Mouse (Mus musculus): ENCODE measurements around the gene Rab33b. TPM values are rescaled to one million over a fixed set of nuclear protein-coding genes. Genes with fewer than 3 reads are reported as not detected.
"Not testable (repeated sequence)": the region's sequence is repeated elsewhere in the genome, so short reads cannot be mapped to it uniquely, and the experiment has no call there.

Gene Rab33b
- 26.7 and 27.3 TPM in 2 replicates for polyA plus RNA-seq (2015; fragmentation: Nextera tagmentation; extraction: Ambion mirVana)

GRCm38 (mm10) chr3:51483741-51484359 is at the start of gene Rab33b:
TSS of gene Rab33b (plus strand) at chr3:51483920.
- no peaks in the 10 kb centered on the region for H3K9me3 ChIP-seq
- peaks cover 22% of the 10 kb centered on the region for H3K4me1 ChIP-seq
- peaks cover 9% of the 10 kb centered on the region; the same call in 1 of the 2 replicates for H3K36me3 ChIP-seq
- peak within 1 kb of the TSS; percentile 84 for H3K4me3 ChIP-seq
- peak; percentile 96 for ATAC-seq (ENCODE audit: insufficient number of reproducible peaks, insufficient read depth, low FRiP score, low TSS enrichment, low read depth)
- WGBS, result under 1% methylated on average over 69 of the region's 70 CpGs
- no peaks in the 10 kb centered on the region for H3K27me3 ChIP-seq
- peak within 1 kb of the TSS; percentile 76 for H3K4me2 ChIP-seq
- H3K27ac ChIP-seq, result peak within 1 kb of the TSS; percentile 95
- H3K9ac ChIP-seq, result peak within 1 kb of the TSS; percentile 92

- not testable (repeated sequence) for H3K4me2 ChIP-seq; H3K4me3 ChIP-seq; H3K4me1 ChIP-seq; H3K27me3 ChIP-seq; ATAC-seq (ENCODE audit: insufficient number of reproducible peaks, insufficient read depth, low FRiP score, low TSS enrichment, low read depth); H3K9me3 ChIP-seq; H3K27ac ChIP-seq; H3K9ac ChIP-seq
- 85% methylated on average over 5 of the region's 5 CpGs for WGBS
- H3K36me3 ChIP-seq, result peaks cover 11% of the 10 kb centered on the region; the same call in 1 of the 2 replicates
Measured at GRCm38 (mm10) chr3:51434364-51434763, 49.4 kb upstream of the Rab33b start.

- Histone ChIP-seq H3K4me2 (no peak overlapping the region), H3K36me3 (peaks cover 16% of the 10 kb centered on the region; the same call in 1 of the 2 replicates), H3K4me3 (no peak overlapping the region), H3K4me1 (no peaks in the 10 kb centered on the region), H3K27ac (no peak overlapping the region), H3K27me3 (no peaks in the 10 kb centered on the region), H3K9me3 (no peaks in the 10 kb centered on the region), H3K9ac (no peak overlapping the region)
- 86% methylated on average over 3 of the region's 3 CpGs for WGBS
- no peak for ATAC-seq (ENCODE audit: insufficient number of reproducible peaks, insufficient read depth, low FRiP score, low TSS enrichment, low read depth)
Measured at GRCm38 (mm10) chr3:51434871-51435595, 48.7 kb upstream of the Rab33b start.

- Histone ChIP-seq H3K27me3 (no peaks in the 10 kb centered on the region), H3K4me2 (no peak overlapping the region), H3K4me3 (no peak overlapping the region), H3K9me3 (no peaks in the 10 kb centered on the region), H3K36me3 (peaks cover 79% of the 10 kb centered on the region), H3K27ac (no peak overlapping the region), H3K4me1 (no peaks in the 10 kb centered on the region), H3K9ac (no peak overlapping the region)
- no peak for ATAC-seq (ENCODE audit: insufficient number of reproducible peaks, insufficient read depth, low FRiP score, low TSS enrichment, low read depth)
- WGBS, result 84% methylated on average over 2 of the region's 2 CpGs
Measured at GRCm38 (mm10) chr3:51468530-51468929, 15.2 kb upstream of the Rab33b start.

- H3K4me3 ChIP-seq, result no peak overlapping the region
- H3K36me3 ChIP-seq, result peaks cover 33% of the 10 kb centered on the region
- no peaks in the 10 kb centered on the region for H3K27me3 ChIP-seq
- H3K27ac ChIP-seq, result no peak overlapping the region
- H3K4me1 ChIP-seq, result 0 out of 2 replicates have a peak, but pooled peaks cover 2% of the 10 kb centered on the region
- no peak overlapping the region for H3K4me2 ChIP-seq
- no peak overlapping the region for H3K9ac ChIP-seq
- H3K9me3 ChIP-seq, result no peaks in the 10 kb centered on the region
- no peak for ATAC-seq (ENCODE audit: insufficient number of reproducible peaks, insufficient read depth, low FRiP score, low TSS enrichment, low read depth)
- 70% methylated on average over 4 of the region's 4 CpGs for WGBS
Measured at GRCm38 (mm10) chr3:51475706-51476105, 8.0 kb upstream of the Rab33b start.

GRCm38 (mm10) chr3:51479893-51480292 is 3.8 kb upstream of the Rab33b start:
- no peak for ATAC-seq (ENCODE audit: insufficient number of reproducible peaks, insufficient read depth, low FRiP score, low TSS enrichment, low read depth)
- Histone ChIP-seq H3K4me3 (no peak overlapping the region), H3K4me1 (peaks cover 9% of the 10 kb centered on the region; the same call in 1 of the 2 replicates), H3K9ac (no peak overlapping the region), H3K9me3 (no peaks in the 10 kb centered on the region), H3K4me2 (no peak overlapping the region), H3K36me3 (no peaks in the 10 kb centered on the region), H3K27ac (no peak overlapping the region), H3K27me3 (no peaks in the 10 kb centered on the region)
- 47% methylated on average over 2 of the region's 2 CpGs for WGBS

GRCm38 (mm10) chr3:51481059-51481458 is 2.7 kb upstream of the Rab33b start:
- Histone ChIP-seq H3K4me2 (no peak overlapping the region), H3K36me3 (no peaks in the 10 kb centered on the region), H3K9ac (no peak overlapping the region), H3K27ac (no peak overlapping the region), H3K4me1 (peaks cover 19% of the 10 kb centered on the region), H3K4me3 (no peak overlapping the region), H3K9me3 (no peaks in the 10 kb centered on the region), H3K27me3 (no peaks in the 10 kb centered on the region)
- ATAC-seq (ENCODE audit: insufficient number of reproducible peaks, insufficient read depth, low FRiP score, low TSS enrichment, low read depth), result no peak

- WGBS, result 60% methylated on average over 3 of the region's 3 CpGs
- Histone ChIP-seq H3K4me3 (no peak overlapping the region), H3K4me1 (peaks cover 22% of the 10 kb centered on the region), H3K36me3 (peaks cover 5% of the 10 kb centered on the region; the same call in 1 of the 2 replicates), H3K9me3 (no peaks in the 10 kb centered on the region), H3K9ac (no peak overlapping the region), H3K27ac (no peak overlapping the region), H3K27me3 (no peaks in the 10 kb centered on the region), H3K4me2 (no peak overlapping the region)
- ATAC-seq (ENCODE audit: insufficient number of reproducible peaks, insufficient read depth, low FRiP score, low TSS enrichment, low read depth), result no peak
Measured at GRCm38 (mm10) chr3:51481881-51482280, 1.8 kb upstream of the Rab33b start.

GRCm38 (mm10) chr3:51482781-51483180 is 939 bp upstream of the Rab33b start:
- Histone ChIP-seq H3K9ac (peak overlapping the region; percentile 92; the same call in 1 of the 2 replicates), H3K9me3 (no peaks in the 10 kb centered on the region), H3K4me3 (peak overlapping the region; percentile 84), H3K4me1 (peaks cover 22% of the 10 kb centered on the region), H3K4me2 (peak overlapping the region; percentile 76), H3K36me3 (peaks cover 5% of the 10 kb centered on the region; the same call in 1 of the 2 replicates), H3K27ac (peak overlapping the region; percentile 95; the same call in 1 of the 2 replicates), H3K27me3 (no peaks in the 10 kb centered on the region)
- 69% methylated on average over 3 of the region's 3 CpGs for WGBS
- ATAC-seq (ENCODE audit: insufficient number of reproducible peaks, insufficient read depth, low FRiP score, low TSS enrichment, low read depth), result no peak

- under 1% methylated on average over 33 of the region's 33 CpGs for WGBS
- Histone ChIP-seq H3K9me3 (no peaks in the 10 kb centered on the region), H3K4me3 (peak overlapping the region; percentile 84), H3K36me3 (peaks cover 9% of the 10 kb centered on the region; the same call in 1 of the 2 replicates), H3K9ac (peak overlapping the region; percentile 92), H3K27me3 (no peaks in the 10 kb centered on the region), H3K27ac (peak overlapping the region; percentile 95), H3K4me2 (peak overlapping the region; percentile 76), H3K4me1 (peaks cover 22% of the 10 kb centered on the region)
- peak; percentile 40 for ATAC-seq (ENCODE audit: insufficient number of reproducible peaks, insufficient read depth, low FRiP score, low TSS enrichment, low read depth)
Measured at GRCm38 (mm10) chr3:51484370-51484769, 650 bp downstream of the Rab33b start.

GRCm38 (mm10) chr3:51485347-51485746 is 1.6 kb downstream of the Rab33b start:
- peaks cover 22% of the 10 kb centered on the region for H3K4me1 ChIP-seq
- H3K4me2 ChIP-seq, result peak overlapping the region; percentile 76
- peaks cover 9% of the 10 kb centered on the region; the same call in 1 of the 2 replicates for H3K36me3 ChIP-seq
- 64% methylated on average over 4 of the region's 4 CpGs for WGBS
- peak overlapping the region; percentile 6; the same call in 1 of the 2 replicates for H3K9ac ChIP-seq
- ATAC-seq (ENCODE audit: insufficient number of reproducible peaks, insufficient read depth, low FRiP score, low TSS enrichment, low read depth), result no peak
- H3K27me3 ChIP-seq, result no peaks in the 10 kb centered on the region
- peak overlapping the region; percentile 84 for H3K4me3 ChIP-seq
- H3K27ac ChIP-seq, result no peak overlapping the region
- no peaks in the 10 kb centered on the region for H3K9me3 ChIP-seq

Data from embryonic facial prominence, embryonic 13.5 days (tissue).